Mouse (Mus musculus): Measurements from ENCODE around the gene Gm21943. TPM values are rescaled to one million over a fixed set of nuclear protein-coding genes. Genes with fewer than 3 reads are reported as not detected.
"Not testable (repeated sequence)": the region's sequence is repeated elsewhere in the genome, so short reads cannot be mapped to it uniquely, and the experiment has no call there.

The Gm21943 gene
- polyA plus RNA-seq (2017; shearing (Covaris generic)), result not detected

DNA sequence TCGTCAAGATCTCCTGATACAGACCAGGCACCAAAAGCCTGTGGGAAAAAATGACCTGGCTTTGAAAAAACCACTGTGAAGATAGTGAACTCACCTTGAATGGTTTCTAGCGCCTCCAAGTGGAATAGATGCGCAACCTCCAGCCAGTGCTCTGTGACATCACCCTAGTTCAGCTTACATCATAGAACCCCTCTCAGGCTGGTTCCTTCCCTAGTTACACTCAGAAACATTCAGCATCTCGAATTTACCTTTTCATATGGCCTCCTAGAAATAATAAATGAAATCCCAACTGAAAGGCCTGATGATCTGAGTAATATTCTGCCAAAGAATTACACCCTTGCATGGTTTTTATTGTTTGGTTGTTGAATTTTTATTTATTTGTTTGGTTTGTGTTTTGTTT, at the start of gene Gm21943:
Gene Gm21943 (minus strand): TSS at position 101 of the 400 bp plus-strand sequence.
- not testable (repeated sequence) for ATAC-seq

Other genes with a start within 250 kb of the Gm21943 start
- gene Gm28961, start 172.0 kb upstream of the Gm21943 start, polyA plus RNA-seq (2017; shearing (Covaris generic)), result not detected